Mouse (Mus musculus): ENCODE measurements around the gene Gm16253.

- no peak for TF ChIP-seq MYB (IDR thresholded peaks at IDR 0.05; ENCODE audit: low read depth, low read length)
- no peak for TF ChIP-seq POLR2A (IDR thresholded peaks at IDR 0.05; ENCODE audit: control insufficient read depth in 1 of 2, insufficient read depth in 1 of 2, low read depth in 1 of 2, low read length in 2 of 2, poor library complexity in 1 of 2)
- TF ChIP-seq ELF1 (IDR thresholded peaks at IDR 0.05; ENCODE audit: low read depth, low read length): no peak
- TF ChIP-seq NELFE (IDR thresholded peaks at IDR 0.05; ENCODE audit: low read depth, low read length): no peak
- TF ChIP-seq HCFC1 (IDR thresholded peaks at IDR 0.05; ENCODE audit: low read depth, low read length): no peak
- no peak for TF ChIP-seq ZC3H11A (IDR thresholded peaks at IDR 0.05; ENCODE audit: low read depth, low read length)
- no peak for TF ChIP-seq MAZ (IDR thresholded peaks at IDR 0.05; ENCODE audit: low read depth, low read length)
- TF ChIP-seq ZNF384 (IDR thresholded peaks at IDR 0.05; ENCODE audit: low read depth, low read length): no peak
- TF ChIP-seq MAX (IDR thresholded peaks at IDR 0.05; ENCODE audit: low read length): peak; percentile 70
- TF ChIP-seq CTCF (IDR thresholded peaks at IDR 0.05 in 2 of 3, conservative IDR thresholded peaks at IDR 0.05 in 1 of 3; ENCODE audit: control insufficient read depth in 1 of 3, insufficient read depth in 1 of 3, low read depth in 2 of 3, low read length in 3 of 3, poor library complexity in 1 of 3, severe bottlenecking in 1 of 3): no peak
Measured at GRCm38 (mm10) chr3:96593374-96593773, 16.6 kb downstream of the Gm16253 start.

All from MEL (cell line).